Mouse (Mus musculus) heart, postnatal 10 days (tissue): ENCODE measurements around the gene Appl1. TPM values are rescaled to one million over a fixed set of nuclear protein-coding genes. Genes with fewer than 3 reads are reported as not detected.

Experiments
- DNase-seq, 2 experiments: peaks; one replicate each; pipeline ENCODE4 v3.0.0; 2021
- intact Hi-C: fragments of 180-260 bp; cut with DNase I; formaldehyde crosslinking; loops from one replicate; pipeline ENCODE4 v1.15.1; 2025
- total RNA-seq, 2 experiments: library from RNA; stranded (reverse); gene quantifications; 2 replicates each; pipeline ENCODE4 v1.2.3; 2021

Gene Appl1
- 10 to 100 TPM; 21.8 to 26.7 TPM for total RNA-seq

DNA sequence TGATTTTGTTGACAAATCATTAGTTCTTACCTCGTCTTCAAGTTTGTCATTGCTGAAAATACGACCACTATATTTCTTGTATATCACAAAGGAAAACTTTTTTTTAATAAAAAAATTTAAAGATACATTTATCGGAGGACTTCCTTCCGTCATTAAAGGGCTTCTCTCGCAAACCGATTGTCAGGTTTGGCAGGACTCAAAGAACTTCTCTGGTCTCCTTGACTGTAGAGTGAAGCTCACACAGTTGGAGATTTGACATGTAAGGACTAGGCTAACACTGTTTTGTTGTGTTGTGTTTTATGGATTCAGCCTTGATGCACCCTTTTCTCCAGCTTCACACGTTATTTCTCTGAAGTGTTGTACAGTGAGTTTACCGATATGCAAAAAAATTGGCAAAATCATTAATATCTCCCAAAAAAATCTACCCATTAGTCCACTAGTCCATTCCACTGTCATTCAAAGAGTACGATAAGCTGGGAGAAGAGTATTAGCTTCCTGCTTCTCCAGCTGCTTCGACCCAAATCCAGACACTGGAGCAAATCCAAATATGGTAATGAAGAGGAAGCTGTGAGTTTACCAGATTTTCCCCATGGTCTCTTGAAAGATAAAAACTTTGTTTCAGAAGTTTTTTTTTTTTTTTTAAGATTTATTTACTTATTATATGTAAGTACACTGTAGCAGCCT is at the start of gene Appl1:
Appl1 (minus strand) TSS at position 127 of the 684 bp plus-strand sequence.
- intact Hi-C loops: no loop called here
- peak in 1 of 2 experiments; percentile 22 for DNase-seq

DNA sequence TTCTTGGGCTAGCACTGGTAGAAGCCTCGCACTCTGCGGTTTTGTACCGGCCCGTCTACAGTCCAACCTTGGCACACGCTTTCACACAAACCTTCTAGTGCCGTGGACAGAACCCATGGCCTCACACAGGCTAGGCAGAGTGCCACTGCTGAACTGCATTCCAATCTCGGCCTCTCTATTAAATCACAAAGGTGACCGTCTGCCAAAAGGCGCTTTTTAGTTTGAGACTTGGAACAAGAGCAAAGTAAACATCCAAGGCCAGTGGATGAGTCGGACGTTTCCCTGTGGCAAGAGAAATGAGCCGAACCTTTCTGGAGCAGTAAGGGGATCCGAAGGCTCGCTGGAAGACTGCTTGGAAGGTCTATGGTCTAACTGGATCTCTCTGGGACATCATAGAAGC is 48.8 kb upstream of the Appl1 start:
- intact Hi-C loops: loop anchor here (5.0 to 10.0 kb wide), 4 partner anchors 38 to 525 kb away; no protein-coding TSS in a partner anchor
- peak; percentile 32 to 43 for DNase-seq

- no peak for DNase-seq
- intact Hi-C loops: no loop called here
Measured at GRCm38 (mm10) chr14:27017936-27018335, 46.9 kb upstream of the Appl1 start.

DNA sequence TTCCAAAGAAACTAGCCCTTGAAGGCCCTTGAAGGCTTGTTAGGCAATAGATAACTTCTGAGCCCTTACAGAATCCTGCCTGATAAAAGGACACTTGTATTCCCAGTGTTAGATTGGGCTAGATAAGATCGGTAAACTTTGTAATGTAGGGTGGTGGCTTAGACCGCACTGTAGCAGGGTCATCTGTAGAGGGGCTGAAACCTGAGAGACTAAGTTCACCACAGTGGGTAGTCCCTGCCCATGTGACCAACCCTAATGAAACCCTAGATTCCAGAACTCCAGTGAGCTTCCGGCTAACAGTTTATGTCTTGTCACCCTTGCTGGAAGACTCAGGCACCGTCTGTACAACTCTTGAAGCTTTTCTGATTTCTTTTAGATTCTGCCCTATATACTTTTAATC is 42.6 kb upstream of the Appl1 start:
- DNase-seq: no peak
- intact Hi-C loops: no loop called here

DNA sequence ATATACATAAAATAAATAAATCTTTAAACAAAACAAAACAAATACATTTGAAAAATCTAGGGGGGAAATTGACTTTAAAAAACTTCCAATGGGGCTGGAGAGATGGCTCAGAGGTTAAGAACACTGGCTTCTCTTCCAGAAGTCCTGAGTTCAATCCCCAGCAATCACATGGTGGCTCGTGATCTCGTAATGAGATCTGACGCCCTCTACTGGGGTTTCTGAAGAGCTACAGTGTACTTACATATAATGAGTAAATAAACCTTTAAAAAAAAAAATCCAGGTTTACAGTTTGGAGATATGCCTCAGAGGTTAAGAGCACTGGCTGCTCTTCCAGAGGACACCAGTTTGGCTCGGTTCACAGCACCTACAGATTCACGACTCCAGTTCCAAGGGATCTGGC is 40.5 kb upstream of the Appl1 start:
- DNase-seq: no peak
- intact Hi-C loops: no loop called here

GRCm38 (mm10) chr14:27005937-27006336 is 34.9 kb upstream of the Appl1 start:
- intact Hi-C loops: no loop called here
- no peak for DNase-seq

DNA sequence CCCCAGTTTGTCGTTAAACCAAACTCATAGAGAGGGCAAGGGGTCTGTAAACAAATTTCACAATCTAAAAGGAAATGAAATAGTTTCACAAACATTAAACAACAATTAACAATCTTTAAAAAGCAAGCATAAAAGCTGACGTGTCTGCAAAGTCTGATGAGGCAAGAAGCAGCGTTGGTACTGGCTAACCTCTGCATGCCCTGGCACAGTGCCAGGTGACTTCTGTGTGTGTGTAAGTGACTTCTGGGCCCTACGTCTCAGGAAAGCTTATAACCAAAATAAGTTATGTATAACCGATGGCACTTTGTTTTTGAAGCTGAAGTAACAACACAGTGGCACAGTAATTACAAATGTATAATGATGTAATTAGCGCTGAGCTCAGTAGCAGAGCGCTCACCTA is 33.9 kb upstream of the Appl1 start:
- intact Hi-C loops: no loop called here
- DNase-seq: no peak

DNA sequence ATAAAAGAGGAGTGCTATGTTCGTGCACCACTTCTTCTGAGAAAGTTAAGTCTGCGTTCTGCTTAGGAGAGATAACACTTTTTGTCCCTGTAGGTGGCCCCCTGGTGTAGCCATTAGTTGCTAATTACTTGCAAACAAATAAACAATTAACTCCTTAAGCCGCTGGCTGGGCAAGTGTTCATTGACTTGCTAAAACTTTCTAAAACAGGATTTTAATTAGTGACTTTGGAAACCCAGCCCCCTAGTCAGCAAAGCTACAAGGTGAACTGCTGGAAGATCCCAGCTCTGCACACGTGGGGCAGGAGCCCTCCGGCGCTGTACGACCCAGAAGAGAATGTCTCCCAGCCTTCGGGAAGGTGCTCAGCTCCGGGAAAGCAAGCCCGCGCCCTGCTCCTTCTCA is 29.4 kb upstream of the Appl1 start:
- intact Hi-C loops: no loop called here
- DNase-seq: no peak

- DNase-seq: no peak
- intact Hi-C loops: no loop called here
Measured at GRCm38 (mm10) chr14:26996257-26996656, 25.2 kb upstream of the Appl1 start.

- intact Hi-C loops: no loop called here
- DNase-seq: peak; percentile 50 to 58
Measured at GRCm38 (mm10) chr14:26994211-26994741, 23.2 kb upstream of the Appl1 start, which contains the start of gene Hesx1. Gene Hesx1, plus strand, starts transcription at chr14:26994416.

DNA sequence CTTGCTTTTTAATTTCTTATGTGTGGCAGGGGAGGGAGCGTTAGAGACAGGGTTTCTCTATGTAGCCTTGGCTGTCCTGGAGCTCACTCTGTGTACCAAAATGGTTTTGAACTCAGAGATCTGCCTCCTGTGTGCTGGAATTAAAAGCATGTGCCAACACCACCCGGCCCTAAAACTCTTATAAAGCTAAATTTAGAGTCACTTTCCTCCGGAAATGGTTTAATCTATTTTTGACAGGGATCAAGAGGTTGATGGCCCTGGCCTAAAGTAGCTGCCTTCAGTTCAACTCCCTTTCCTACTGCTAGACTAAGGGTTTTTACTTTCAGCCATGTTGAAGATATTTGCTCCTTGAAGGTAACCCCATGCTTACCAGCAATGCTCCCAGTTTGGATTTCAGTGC is 22.4 kb upstream of the Appl1 start:
- no peak for DNase-seq
- intact Hi-C loops: no loop called here

DNA sequence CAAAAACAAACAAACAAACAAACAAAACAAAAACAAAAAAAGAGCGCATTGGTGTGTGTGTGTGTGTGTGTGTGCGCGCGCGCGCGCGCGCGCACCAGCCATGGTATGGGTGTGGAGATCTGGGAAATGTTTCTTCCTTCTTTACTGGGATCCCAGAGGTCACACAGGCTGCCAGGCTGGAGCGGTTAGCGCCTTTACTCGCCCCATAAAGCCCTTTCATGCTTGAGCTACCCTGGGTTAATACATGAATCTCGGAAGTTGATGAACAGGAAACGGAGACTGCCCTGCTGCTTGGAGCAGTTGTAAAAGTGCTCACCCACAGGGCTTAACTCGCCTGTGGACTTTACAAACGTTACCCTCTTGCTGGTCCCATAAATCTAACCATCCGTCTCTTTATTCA is 20.6 kb upstream of the Appl1 start:
- DNase-seq: no peak
- intact Hi-C loops: no loop called here

DNA sequence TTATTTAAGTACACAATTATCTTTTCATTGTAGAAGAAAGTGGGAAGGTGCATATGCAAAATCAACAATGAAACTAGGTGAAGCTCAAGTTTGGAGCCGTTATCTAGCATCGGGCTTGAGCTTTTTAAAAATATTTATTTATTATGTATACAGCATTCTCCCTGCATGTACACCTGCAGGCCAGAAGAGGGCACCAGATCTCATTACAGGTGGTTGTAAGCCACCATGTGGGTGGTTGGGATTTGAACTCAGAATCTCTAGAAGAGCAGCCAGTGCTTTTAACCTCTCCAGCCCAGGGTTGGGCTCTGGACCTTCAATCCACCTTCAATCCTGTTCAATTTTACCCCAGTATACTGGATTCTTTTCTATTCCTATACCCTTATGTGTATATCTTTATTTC is 17.7 kb upstream of the Appl1 start:
- intact Hi-C loops: no loop called here
- DNase-seq: no peak

DNA sequence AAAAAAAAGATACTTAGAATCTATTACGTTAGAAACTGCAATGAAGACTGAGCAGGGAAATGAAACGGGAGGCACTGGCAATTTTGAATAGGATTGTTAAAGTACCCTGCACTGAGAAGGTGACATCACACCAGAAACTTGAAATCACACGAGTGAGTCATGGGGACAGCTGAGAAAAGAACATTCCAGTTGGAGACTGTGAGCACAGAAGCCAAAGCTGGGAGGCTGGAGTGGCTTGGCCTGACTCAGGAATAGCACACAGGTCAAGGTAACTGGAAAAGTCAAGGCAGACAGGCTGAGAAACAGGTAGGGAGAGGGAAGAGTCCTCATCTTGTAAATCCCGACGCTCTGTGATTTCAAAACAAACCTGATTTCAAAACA is 11.1 kb upstream of the Appl1 start:
- no peak for DNase-seq
- intact Hi-C loops: loop anchor here (5.0 kb wide), 1 partner anchor 40 kb away; no protein-coding TSS in a partner anchor

DNA sequence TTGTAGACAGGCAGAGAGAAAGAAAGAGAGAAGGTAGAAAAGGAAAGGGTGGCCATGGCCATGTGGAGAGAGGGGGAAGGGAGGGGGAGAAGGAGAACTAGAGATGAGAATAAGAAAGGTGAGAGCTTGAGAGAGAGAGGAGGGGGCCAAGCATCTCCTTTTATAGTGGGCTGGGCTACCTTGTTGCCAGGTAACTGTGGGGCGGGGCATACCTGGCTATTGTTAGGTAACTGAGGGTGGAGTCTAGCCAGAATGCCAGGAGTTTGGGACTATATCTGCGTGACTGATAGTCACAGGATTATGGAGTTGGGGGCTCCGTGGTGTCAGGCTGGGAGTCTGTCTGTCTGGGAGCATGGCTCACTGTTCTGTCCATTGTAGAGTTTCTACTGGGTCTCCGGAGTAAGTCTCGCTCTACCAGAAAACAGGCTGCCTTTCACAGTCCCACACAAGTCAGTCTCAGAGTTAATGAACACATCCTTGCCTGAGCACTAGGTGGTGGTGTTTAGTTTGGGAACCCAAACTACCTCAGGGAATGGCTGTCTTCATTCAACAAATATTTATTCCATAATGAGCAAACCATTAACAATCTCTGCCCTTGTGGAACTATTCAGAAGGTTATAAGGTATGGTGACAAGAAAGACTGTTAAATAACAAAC is 10.6 kb upstream of the Appl1 start:
- intact Hi-C loops: loop anchor here (5.0 kb wide), 1 partner anchor 41 kb away; no protein-coding TSS in a partner anchor
- peak in 1 of 2 experiments; percentile 11 for DNase-seq

DNA sequence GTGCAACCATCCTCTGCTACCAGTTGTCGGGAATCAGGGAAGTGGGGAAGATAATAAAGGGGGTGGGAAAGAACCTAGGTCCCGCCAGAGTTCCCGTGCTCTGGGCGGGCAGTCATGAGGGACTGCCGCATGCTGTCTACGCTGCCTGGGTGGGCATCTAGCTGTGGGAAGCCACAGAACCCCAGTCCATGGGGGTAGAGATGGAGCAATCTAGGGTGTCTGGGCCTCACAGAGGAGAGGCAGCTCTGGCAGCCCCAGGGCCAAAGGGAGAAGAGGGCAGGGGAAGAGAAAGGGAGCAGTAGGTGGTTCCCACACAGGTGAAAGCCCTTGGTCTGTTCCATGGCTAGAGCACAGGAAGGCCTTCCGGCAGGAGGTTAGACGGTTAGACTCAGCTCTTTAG is 10.0 kb upstream of the Appl1 start:
- intact Hi-C loops: loop anchor here (5.0 kb wide), 1 partner anchor 41 kb away; no protein-coding TSS in a partner anchor
- no peak for DNase-seq

DNA sequence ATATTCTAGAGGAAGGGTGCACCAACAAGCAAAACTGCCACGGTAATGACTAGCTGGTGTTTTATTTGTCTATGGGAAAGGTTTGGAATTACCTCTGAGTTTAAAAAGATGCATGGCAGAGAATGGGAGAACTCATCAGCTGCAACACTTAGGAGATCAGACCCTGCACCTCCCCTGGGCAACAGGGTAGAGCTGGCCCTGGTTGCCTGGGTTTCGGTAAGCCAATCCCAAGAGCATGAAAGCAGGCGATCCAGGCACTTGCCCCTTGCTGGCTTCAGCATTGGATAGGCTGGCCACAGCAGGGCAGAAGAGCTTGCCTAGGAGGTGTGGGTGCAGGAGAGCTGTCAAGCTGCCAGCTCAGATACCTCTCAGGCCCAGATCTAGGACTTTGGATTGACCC is 8.8 kb upstream of the Appl1 start:
- no peak for DNase-seq
- intact Hi-C loops: loop anchor here (5.0 kb wide), 1 partner anchor 42 kb away; no protein-coding TSS in a partner anchor

GRCm38 (mm10) chr14:26977500-26977899 is 6.5 kb upstream of the Appl1 start:
- intact Hi-C loops: no loop called here
- no peak for DNase-seq

GRCm38 (mm10) chr14:26976212-26976611 is 5.2 kb upstream of the Appl1 start:
- no peak for DNase-seq
- intact Hi-C loops: no loop called here

DNA sequence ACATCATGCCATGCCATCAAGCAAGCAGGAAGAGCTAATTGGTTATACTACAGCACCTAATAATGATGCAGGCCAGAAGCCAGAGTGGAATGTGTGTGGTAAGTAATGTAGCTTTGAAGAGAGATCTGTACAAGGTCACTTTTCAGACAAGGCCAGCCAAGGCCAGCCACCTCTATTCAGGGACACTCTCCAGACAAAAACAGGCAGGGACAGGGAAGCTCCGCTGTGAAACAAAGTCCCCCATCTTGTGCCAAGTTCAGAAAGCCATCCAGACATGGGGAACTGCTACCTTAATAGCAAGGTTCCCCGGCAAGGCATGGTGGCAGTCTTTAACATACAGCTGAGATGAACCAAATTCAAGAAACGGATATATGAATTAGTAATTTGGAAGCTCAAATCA is 4.5 kb upstream of the Appl1 start:
- DNase-seq: no peak
- intact Hi-C loops: no loop called here

- no peak for DNase-seq
- intact Hi-C loops: no loop called here
Measured at GRCm38 (mm10) chr14:26973089-26973488, 2.1 kb upstream of the Appl1 start.

GRCm38 (mm10) chr14:26970439-26970932 is 546 bp downstream of the Appl1 start:
- DNase-seq: peak; percentile 98
- intact Hi-C loops: no loop called here
